Mouse (Mus musculus): ENCODE measurements at regions not wholly inside any gene's neighbourhood (a gene's known extent, or its start where the extent isn't known, plus 50 kb on each side); places are given as distances from the start of the nearest gene placed in this dataset.

DNA sequence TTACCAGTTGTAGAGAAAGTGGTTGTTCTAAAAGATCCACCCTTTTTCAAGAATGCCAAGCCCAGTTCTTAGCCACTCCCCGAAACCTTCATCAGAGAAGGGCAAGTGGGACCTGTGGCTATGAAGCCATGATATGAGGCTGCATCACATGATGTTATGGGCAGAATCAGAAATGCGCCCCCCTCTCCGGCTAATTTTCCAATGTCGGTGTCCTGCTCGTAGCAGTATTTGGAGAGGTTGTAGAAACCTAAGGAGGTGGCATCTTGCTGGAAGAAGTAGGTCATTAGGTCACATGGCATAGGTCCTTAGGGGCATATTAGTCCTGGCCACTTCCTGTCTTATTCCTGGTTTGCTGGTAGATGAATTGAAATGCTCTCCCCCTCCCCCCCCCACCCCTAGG is 460.1 kb downstream of the Ccdc171 start:
- no peak for TF ChIP-seq CTCF (IDR thresholded peaks at IDR 0.05; ENCODE audit: insufficient read depth, low read length)
- no peak for TF ChIP-seq POLR2A (IDR thresholded peaks at IDR 0.05; ENCODE audit: borderline replicate concordance, extremely low read depth, low read depth, low read length)
